Mouse (Mus musculus): ENCODE measurements around the gene Mllt6.
"Not testable (repeated sequence)": the region's sequence is repeated elsewhere in the genome, so short reads cannot be mapped to it uniquely, and the experiment has no call there.

Gene Mllt6

GRCm38 (mm10) chr11:97714784-97715760 is 51.9 kb downstream of the Mllt6 start:
- no peak for DNase-seq (ENCODE audit: low spot score in 2 of 2)

GRCm38 (mm10) chr11:97716021-97716420 is 52.8 kb downstream of the Mllt6 start:
- DNase-seq (ENCODE audit: low spot score in 2 of 2): no peak

- no peak for DNase-seq (ENCODE audit: low spot score in 2 of 2)
Observed at GRCm38 (mm10) chr11:97717369-97718280, 54.4 kb downstream of the Mllt6 start.

GRCm38 (mm10) chr11:97718281-97718860 is 55.2 kb downstream of the Mllt6 start:
- peak in 1 of 2 experiments; percentile 54 for DNase-seq (ENCODE audit: low spot score in 2 of 2)

GRCm38 (mm10) chr11:97719041-97719440 is 55.8 kb downstream of the Mllt6 start:
- DNase-seq (ENCODE audit: low spot score in 2 of 2): no peak

GRCm38 (mm10) chr11:97721338-97721737 is 58.1 kb downstream of the Mllt6 start:
- DNase-seq (ENCODE audit: low spot score in 2 of 2): no peak

- no peak for DNase-seq (ENCODE audit: low spot score in 2 of 2)
Observed at GRCm38 (mm10) chr11:97723709-97724108, 60.5 kb downstream of the Mllt6 start.

GRCm38 (mm10) chr11:97728311-97728710 is 65.1 kb downstream of the Mllt6 start:
- no peak for DNase-seq (ENCODE audit: low spot score in 2 of 2)

GRCm38 (mm10) chr11:97728730-97729129 is 65.5 kb downstream of the Mllt6 start:
- no peak for DNase-seq (ENCODE audit: low spot score in 2 of 2)

- no peak for DNase-seq (ENCODE audit: low spot score in 2 of 2)
Observed at GRCm38 (mm10) chr11:97733689-97734088, 70.5 kb downstream of the Mllt6 start.

GRCm38 (mm10) chr11:97734810-97735209 is 71.6 kb downstream of the Mllt6 start:
- DNase-seq (ENCODE audit: low spot score in 2 of 2): not testable (repeated sequence)
